Mouse (Mus musculus): Measurements from ENCODE around the gene Gm30737.
"Not testable (repeated sequence)": the region's sequence is repeated elsewhere in the genome, so short reads cannot be mapped to it uniquely, and the experiment has no call there.

Gm30737 gene

GRCm38 (mm10) chrY:14400410-14400809 lies at the start of gene Gm30737:
Gene Gm30737, plus strand, starts transcription at chrY:14400710.
- DNase-seq (ENCODE audit: low spot score in 2 of 2), result not testable (repeated sequence)

All from frontal cortex, postnatal 14 days (tissue).